Mouse (Mus musculus): ENCODE data around the gene Trex2.

DNA sequence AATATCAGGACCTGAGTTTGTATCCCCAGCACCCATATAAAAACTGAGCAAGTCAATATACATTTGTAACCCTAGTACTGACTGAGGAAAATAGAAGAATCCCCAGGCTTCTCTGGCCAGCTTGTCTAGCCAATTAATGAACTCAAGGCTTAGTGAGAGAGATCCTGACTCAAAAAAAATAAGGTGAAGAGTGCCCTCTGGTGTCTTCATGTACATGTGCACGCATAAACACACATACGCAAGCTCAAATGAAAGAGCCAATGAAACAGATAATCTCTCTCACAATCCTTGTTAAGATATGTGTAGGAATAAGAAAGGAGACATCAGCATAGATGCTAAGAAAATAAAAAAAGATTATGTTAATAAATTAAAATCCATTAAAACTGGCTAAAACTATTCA lies 5.1 kb downstream of the Trex2 start:
- TF ChIP-seq CTCF (IDR thresholded peaks at IDR 0.05; ENCODE audit: low read depth) (peak; percentile 60), EP300 (optimal IDR thresholded peaks at IDR 0.05) (no peak)
